Mouse (Mus musculus) myocyte (in vitro differentiated cells): ENCODE data around the gene Ngly1.

Source experiments
- MAX ChIP-seq: IDR thresholded peaks from one replicate; pipeline ENCODE4 v1.6.1; 2011; ENCODE audit warnings: low read depth, mild to moderate bottlenecking, control low read depth
- MYOG ChIP-seq, 3 experiments: IDR thresholded peaks; one replicate each; pipeline ENCODE4 v1.6.1; 2011; ENCODE audit warnings: control low read depth in 2 of 3, low read depth in 2 of 3, mild to moderate bottlenecking in 2 of 3; ENCODE audit not compliant: insufficient read length in 2 of 3, control insufficient read depth in 1 of 3, insufficient read depth in 1 of 3
- POLR2A ChIP-seq: IDR thresholded peaks from one replicate; pipeline ENCODE4 v1.6.1; 2011; ENCODE audit warnings: low read depth, mild to moderate bottlenecking, control low read depth, moderate library complexity; ENCODE audit not compliant: insufficient read length
- REST ChIP-seq: IDR thresholded peaks from one replicate; pipeline ENCODE4 v1.6.1; 2011; ENCODE audit warnings: mild to moderate bottlenecking, control low read depth, moderate library complexity; ENCODE audit not compliant: insufficient read depth, insufficient read length
- TCF12 ChIP-seq: IDR thresholded peaks from one replicate; pipeline ENCODE4 v1.6.1; 2011; ENCODE audit warnings: mild to moderate bottlenecking, control low read depth; ENCODE audit not compliant: poor library complexity, insufficient read depth, severe bottlenecking

DNA sequence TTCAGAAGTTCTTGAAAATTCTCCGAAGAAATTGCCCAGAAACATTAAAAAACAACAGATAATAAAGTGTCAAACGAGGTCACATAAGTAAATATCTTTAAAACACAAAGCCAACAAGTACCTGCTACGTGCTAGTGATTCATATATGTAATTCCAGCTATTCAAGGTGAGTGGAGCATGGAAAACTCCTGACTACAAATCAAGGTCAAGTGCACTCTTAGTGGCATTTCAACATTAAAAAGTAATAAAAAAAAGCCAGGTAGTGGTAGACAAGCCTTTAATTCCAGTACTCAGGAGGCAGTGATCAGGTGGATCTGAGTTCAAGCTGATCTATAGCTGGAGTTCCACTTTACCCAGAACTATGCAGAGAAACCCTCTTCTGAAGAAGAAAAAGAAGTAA lies 945 bp upstream of the Ngly1 start:
- TF ChIP-seq POLR2A, result no peak
- TF ChIP-seq REST, result no peak
- TF ChIP-seq MAX, result no peak
- TF ChIP-seq MYOG (IDR thresholded peaks at IDR 0.05; ENCODE audit: control insufficient read depth in 1 of 3, insufficient read depth in 1 of 3, insufficient read length in 2 of 3, low read depth in 2 of 3), result no peak
- no peak for TF ChIP-seq TCF12
